Mouse (Mus musculus) fat pad, adult 2 months (tissue): ENCODE data around the gene Ank3.

ENCODE experiments used
- DNase-seq: peaks from one replicate; pipeline ENCODE4 v3.0.0-alpha.2; 2011; ENCODE audit warnings: low read depth, low spot score; ENCODE audit errors: extremely low read depth

Gene Ank3

GRCm38 (mm10) chr10:69918461-69919151 lies 520.0 kb downstream of the Ank3 start:
- no peak for DNase-seq

- no peak for DNase-seq
These were observed 520.5 kb downstream of the Ank3 start for GRCm38 (mm10) chr10:69919152-69919492.

- no peak for DNase-seq
These were observed 521.2 kb downstream of the Ank3 start for GRCm38 (mm10) chr10:69919746-69920145.

- DNase-seq, result no peak
These were observed 523.5 kb downstream of the Ank3 start for GRCm38 (mm10) chr10:69922076-69922475.

- DNase-seq, result no peak
These were observed 525.2 kb downstream of the Ank3 start for GRCm38 (mm10) chr10:69923801-69924200.

DNA sequence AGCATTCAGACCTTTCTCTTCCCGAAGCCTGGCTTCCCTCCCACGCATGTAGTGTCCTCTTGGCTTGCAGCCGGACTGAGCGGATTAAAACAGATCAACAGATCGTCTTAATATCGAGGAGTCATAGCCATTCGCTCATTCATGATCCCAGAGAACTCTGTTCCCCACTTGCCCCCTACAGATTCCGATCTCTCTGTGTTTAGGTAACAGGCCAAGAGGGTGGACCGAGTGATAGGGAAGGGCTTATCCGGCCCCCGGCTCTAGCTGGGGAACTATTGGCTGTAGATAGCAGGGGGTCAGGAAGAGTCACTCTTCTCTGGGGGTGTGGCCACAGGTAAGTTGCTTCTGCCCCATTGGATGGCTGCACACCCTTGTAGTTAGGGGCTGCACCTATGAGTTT lies 525.7 kb downstream of the Ank3 start:
- DNase-seq, result no peak

DNA sequence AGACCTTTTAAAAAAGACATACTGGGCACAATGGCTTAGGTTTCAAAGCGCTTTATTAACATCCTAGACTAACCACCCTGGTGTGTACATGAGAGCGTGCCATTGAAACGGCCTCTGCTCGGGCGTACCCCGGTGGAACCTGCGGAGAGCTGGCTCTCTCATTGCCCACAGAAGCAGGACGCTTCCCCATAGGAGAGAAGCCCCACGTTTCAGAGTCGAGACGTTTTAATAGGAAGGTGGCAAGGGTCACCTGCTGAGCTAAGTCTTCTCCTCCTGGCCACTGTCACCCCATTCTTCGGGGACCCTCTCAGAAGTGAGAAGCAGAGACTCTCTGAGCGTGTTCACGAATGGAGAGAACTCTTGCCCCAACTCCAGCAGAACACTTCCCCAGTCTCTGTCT lies 526.3 kb downstream of the Ank3 start:
- no peak for DNase-seq

- no peak for DNase-seq
These were observed 526.9 kb downstream of the Ank3 start for GRCm38 (mm10) chr10:69925285-69926157.

DNA sequence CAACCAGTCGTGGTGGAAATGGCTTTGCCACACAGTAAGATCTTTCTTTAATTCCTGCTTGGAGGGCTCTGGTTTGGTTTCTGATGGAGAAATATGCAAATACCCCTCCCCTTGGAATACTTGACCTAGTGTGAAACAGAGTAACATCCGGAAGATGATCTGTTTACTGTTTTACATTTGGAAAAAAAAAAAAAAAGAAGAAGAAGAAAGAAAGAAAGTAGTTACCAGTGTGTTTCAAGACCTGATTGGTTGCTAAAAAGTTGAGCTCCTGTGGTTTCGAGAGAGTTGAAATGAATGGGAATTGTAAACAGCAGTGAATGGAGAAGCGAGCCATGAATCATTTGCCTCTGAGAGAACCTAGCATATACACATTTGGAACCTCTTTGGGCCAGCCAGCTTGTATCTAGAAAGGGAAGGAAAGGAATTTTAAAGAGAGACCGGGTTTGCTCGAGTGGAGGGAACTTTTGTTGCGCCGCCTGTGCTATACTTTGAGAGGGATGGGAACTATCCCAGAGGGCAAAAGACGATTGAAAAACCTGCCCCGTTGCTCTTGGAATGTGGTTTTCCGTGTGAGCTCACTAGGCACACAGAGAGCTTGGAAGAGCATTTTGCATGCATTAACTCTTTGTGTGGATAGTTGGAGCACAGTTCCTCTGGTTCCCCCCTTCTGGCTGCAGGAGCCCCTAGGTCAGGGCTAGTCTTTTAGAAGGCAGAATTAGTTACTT lies 527.7 kb downstream of the Ank3 start:
- DNase-seq, result no peak

GRCm38 (mm10) chr10:69927012-69927411 lies 528.4 kb downstream of the Ank3 start:
- no peak for DNase-seq

DNA sequence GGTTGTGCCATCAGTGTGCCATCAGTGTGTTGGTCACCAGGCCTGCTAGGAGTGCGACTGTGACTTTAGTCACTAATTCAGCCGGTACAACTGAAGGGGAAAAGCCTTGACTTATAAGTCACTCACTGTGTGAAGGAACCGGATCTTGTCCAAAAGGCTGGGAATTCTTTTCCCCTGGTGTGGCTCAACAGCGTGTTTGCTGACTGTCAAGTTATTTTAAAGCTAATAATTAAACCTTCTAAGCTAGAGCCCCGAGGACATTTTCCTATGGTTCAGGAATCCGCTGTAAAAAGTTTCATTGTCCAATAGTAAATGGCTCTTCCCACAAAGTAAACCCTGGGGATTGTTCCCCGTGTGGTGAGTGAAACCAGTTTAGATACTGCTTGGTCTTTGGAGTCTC lies 529.8 kb downstream of the Ank3 start:
- no peak for DNase-seq

- no peak for DNase-seq
These were observed 531.9 kb downstream of the Ank3 start for GRCm38 (mm10) chr10:69930503-69930902.

- no peak for DNase-seq
These were observed 538.0 kb downstream of the Ank3 start for GRCm38 (mm10) chr10:69936443-69937067.

DNA sequence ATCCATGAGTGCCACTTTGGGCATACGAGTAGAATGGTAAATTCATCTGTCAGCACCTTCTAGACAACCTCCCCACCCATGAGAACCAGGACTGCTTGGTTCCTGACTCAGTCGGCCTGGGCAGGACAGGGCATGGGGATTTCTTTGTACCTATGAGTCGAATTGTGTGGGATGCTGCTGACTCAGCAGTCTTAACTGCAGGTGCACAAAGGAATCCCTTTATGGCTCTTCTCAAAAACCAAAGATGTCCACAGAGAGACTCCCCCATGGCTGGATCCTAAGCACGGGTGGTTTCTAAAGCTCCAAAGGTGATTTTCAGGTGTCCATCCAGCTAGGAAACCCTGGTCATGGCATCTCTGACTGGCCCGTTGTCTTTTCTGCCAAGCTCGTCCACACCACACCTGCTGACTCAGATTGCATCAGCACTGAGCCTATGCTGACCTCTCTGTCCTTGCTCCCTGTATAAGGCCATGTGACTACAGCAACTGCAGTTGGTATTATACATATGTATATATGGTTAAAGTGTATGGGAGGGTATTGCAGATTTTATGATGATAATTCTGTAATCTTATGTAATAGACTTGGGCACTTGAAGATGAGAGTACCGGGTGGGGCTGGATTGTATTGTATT lies 538.8 kb downstream of the Ank3 start:
- DNase-seq, result no peak

DNA sequence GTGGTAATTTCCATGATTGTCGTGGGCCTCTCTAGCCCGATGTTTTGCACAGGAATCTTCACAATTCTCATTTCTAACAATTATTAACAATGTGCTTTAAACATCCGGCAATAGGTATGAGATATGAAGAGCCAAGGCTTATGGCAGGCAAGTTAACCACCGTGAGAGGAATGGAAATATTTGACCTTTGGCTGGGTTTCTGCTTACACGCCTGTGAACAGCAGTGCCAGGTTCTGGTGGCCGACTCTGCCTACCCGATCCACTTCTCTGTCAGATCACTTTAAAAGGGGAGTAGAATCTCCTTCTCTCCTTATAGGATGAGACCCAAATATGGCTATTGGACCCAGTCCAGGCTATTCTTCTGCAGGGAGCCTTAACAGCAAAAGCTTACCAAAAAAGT lies 540.6 kb downstream of the Ank3 start:
- no peak for DNase-seq

GRCm38 (mm10) chr10:69939966-69940365 lies 541.4 kb downstream of the Ank3 start:
- no peak for DNase-seq

GRCm38 (mm10) chr10:69941001-69941400 lies 542.4 kb downstream of the Ank3 start:
- no peak for DNase-seq

DNA sequence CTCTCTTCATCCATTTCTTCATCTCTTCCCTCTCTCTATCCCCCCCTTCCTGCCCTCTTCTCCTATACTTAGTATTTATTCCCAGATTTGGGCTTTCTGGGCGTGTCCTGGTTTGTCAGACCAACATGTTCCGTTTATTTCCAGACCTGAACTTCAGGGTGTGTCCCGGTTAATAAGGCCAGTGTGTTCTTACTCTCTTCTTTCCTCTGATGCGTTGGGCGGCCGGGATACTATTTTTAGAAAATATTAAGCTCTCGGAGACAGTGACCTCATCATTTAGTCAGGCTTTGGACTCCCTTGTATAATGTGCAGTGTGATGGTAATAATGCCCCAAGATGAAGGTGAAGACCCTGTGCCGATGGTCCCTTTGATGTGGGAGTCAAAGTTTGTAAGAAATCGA lies 546.3 kb downstream of the Ank3 start:
- DNase-seq, result no peak

- DNase-seq, result no peak
These were observed 547.3 kb downstream of the Ank3 start for GRCm38 (mm10) chr10:69945870-69946269.

- DNase-seq, result no peak
These were observed 547.7 kb downstream of the Ank3 start for GRCm38 (mm10) chr10:69946271-69946670.

- no peak for DNase-seq
These were observed 548.5 kb downstream of the Ank3 start for GRCm38 (mm10) chr10:69947093-69947492.
